Mouse (Mus musculus) liver, embryonic 13.5 days (tissue): ENCODE data around the gene Idh3g. TPM values are rescaled to one million over a fixed set of nuclear protein-coding genes. Genes with fewer than 3 reads are reported as not detected.

ENCODE experiments used
- ATAC-seq: fragments of 200-750 bp; cut with Nextera tagmentation; 2 replicates; pipeline ENCODE4 v1.8.0; 2017; ENCODE audit warnings: low read depth, mild to moderate bottlenecking, moderate number of reproducible peaks, moderate library complexity
- DNase-seq: peaks from one replicate; pipeline ENCODE4 v3.0.0; 2022
- H3K27ac ChIP-seq: fragments of 300-500 bp; sonication (generic); 2 replicates; pipeline ENCODE4 v1.5.1; 2015; ENCODE audit warnings: moderate library complexity, mild to moderate bottlenecking, inconsistent platforms
- H3K27me3 ChIP-seq: fragments of 300-500 bp; sonication (generic); 2 replicates; pipeline ENCODE4 v1.6.1; 2015; ENCODE audit warnings: mild to moderate bottlenecking, inconsistent platforms
- H3K36me3 ChIP-seq: fragments of 300-500 bp; sonication (generic); 2 replicates; pipeline ENCODE4 v1.6.1; 2015; ENCODE audit warnings: mild to moderate bottlenecking, inconsistent platforms
- H3K4me1 ChIP-seq: fragments of 300-500 bp; sonication (generic); replicated peaks from 2 replicates; pipeline ENCODE4 v1.6.1; 2015; ENCODE audit warnings: inconsistent platforms
- H3K4me2 ChIP-seq: fragments of 300-500 bp; sonication (generic); 2 replicates; pipeline ENCODE4 v1.6.1; 2015; ENCODE audit warnings: inconsistent platforms, mild to moderate bottlenecking, moderate library complexity
- H3K4me3 ChIP-seq: fragments of 300-500 bp; sonication (generic); replicated peaks from 2 replicates; pipeline ENCODE4 v1.5.1; 2015; ENCODE audit warnings: mild to moderate bottlenecking, inconsistent platforms
- H3K9ac ChIP-seq: fragments of 300-500 bp; sonication (generic); 2 replicates; pipeline ENCODE4 v1.6.1; 2015; ENCODE audit warnings: mild to moderate bottlenecking, inconsistent platforms
- H3K9me3 ChIP-seq: fragments of 300-500 bp; sonication (generic); replicated peaks from 2 replicates; pipeline ENCODE4 v1.6.1; 2016; ENCODE audit warnings: inconsistent platforms
- WGBS: fragments of 180-500 bp; shearing (Covaris S2); methylation state at CpG from one replicate; pipeline ENCODE4 v1.1.7; 2015; ENCODE audit not compliant: insufficient replicate concordance; 5-methylcytosine and 5-hydroxymethylcytosine counted together
- polyA plus RNA-seq: library from polyadenylated mRNA; unstranded; fragments of >200 nt; fragmentation: Nextera tagmentation; extraction: Ambion mirVana; gene quantifications from 2 replicates; pipeline ENCODE4 v1.2.1, GENCODE M21; 2015

Gene Idh3g
- polyA plus RNA-seq, 1 experiment from 2014 or later, result 131 TPM

GRCm38 (mm10) chrX:73793039-73793438 is 6.3 kb upstream of the Idh3g start:
- no peaks in the 10 kb centered on the region for H3K27me3 ChIP-seq
- H3K4me1 ChIP-seq, result peaks cover 11% of the 10 kb centered on the region
- no peaks in the 10 kb centered on the region; the same call in 1 of the 2 replicates for H3K9me3 ChIP-seq
- H3K27ac ChIP-seq, result no peak overlapping the region
- ATAC-seq (no peak), DNase-seq (no peak)
- H3K36me3 ChIP-seq, result peaks cover 28% of the 10 kb centered on the region
- H3K4me2 ChIP-seq, result no peak overlapping the region
- H3K4me3 ChIP-seq, result no peak overlapping the region
- H3K9ac ChIP-seq, result no peak overlapping the region

- no peak for ATAC-seq
- Histone ChIP-seq H3K27ac (no peak overlapping the region), H3K9me3 (no peaks in the 10 kb centered on the region; the same call in 1 of the 2 replicates), H3K36me3 (peaks cover 28% of the 10 kb centered on the region), H3K4me1 (peaks cover 24% of the 10 kb centered on the region), H3K4me3 (peak overlapping the region; percentile 72), H3K4me2 (peak overlapping the region; percentile 76), H3K27me3 (no peaks in the 10 kb centered on the region), H3K9ac (peak overlapping the region; percentile 84)
- no peak for DNase-seq
- 69% methylated on average over 1 of the region's 1 CpGs for WGBS
Observed at GRCm38 (mm10) chrX:73788501-73788900, 1.8 kb upstream of the Idh3g start.

- H3K4me1 ChIP-seq, result peaks cover 24% of the 10 kb centered on the region
- H3K9ac ChIP-seq, result peak overlapping the region; percentile 84
- H3K9me3 ChIP-seq, result no peaks in the 10 kb centered on the region; the same call in 1 of the 2 replicates
- WGBS, result 10% methylated on average over 21 of the region's 22 CpGs
- no peaks in the 10 kb centered on the region for H3K27me3 ChIP-seq
- peak overlapping the region; percentile 76 for H3K4me2 ChIP-seq
- H3K4me3 ChIP-seq, result peak overlapping the region; percentile 72
- peak overlapping the region; percentile 91 for H3K27ac ChIP-seq
- peaks cover 28% of the 10 kb centered on the region for H3K36me3 ChIP-seq
- peak; percentile 44 for ATAC-seq
- no peak for DNase-seq
Observed at GRCm38 (mm10) chrX:73787225-73787558, 495 bp upstream of the Idh3g start.

- peaks cover 24% of the 10 kb centered on the region for H3K4me1 ChIP-seq
- no peaks in the 10 kb centered on the region for H3K27me3 ChIP-seq
- peak overlapping the region; percentile 84 for H3K9ac ChIP-seq
- DNase-seq, result no peak
- peak overlapping the region; percentile 76 for H3K4me2 ChIP-seq
- H3K27ac ChIP-seq, result peak overlapping the region; percentile 91
- ATAC-seq, result no peak
- H3K4me3 ChIP-seq, result peak overlapping the region; percentile 72
- H3K36me3 ChIP-seq, result peaks cover 28% of the 10 kb centered on the region
- no peaks in the 10 kb centered on the region; the same call in 1 of the 2 replicates for H3K9me3 ChIP-seq
Observed at GRCm38 (mm10) chrX:73785666-73786065, 1.0 kb downstream of the Idh3g start.

GRCm38 (mm10) chrX:73782227-73782626 is 4.5 kb downstream of the Idh3g start:
- Histone ChIP-seq H3K9me3 (no peaks in the 10 kb centered on the region), H3K27ac (no peak overlapping the region), H3K27me3 (no peaks in the 10 kb centered on the region), H3K4me1 (peaks cover 11% of the 10 kb centered on the region), H3K4me2 (no peak overlapping the region), H3K9ac (no peak overlapping the region), H3K36me3 (peaks cover 40% of the 10 kb centered on the region), H3K4me3 (no peak overlapping the region)
- 73% methylated on average over 3 of the region's 3 CpGs for WGBS
- DNase-seq (no peak), ATAC-seq (no peak)

- H3K4me2 ChIP-seq, result no peak overlapping the region
- DNase-seq, result no peak
- H3K27ac ChIP-seq, result no peak overlapping the region
- H3K36me3 ChIP-seq, result peaks cover 24% of the 10 kb centered on the region
- H3K4me1 ChIP-seq, result no peaks in the 10 kb centered on the region
- H3K9me3 ChIP-seq, result no peaks in the 10 kb centered on the region
- H3K9ac ChIP-seq, result no peak overlapping the region
- 0 out of 2 replicates have a peak, but pooled peaks cover 3% of the 10 kb centered on the region for H3K27me3 ChIP-seq
- no peak for ATAC-seq
- WGBS, result 57% methylated on average over 10 of the region's 10 CpGs
- H3K4me3 ChIP-seq, result no peak overlapping the region
Observed at GRCm38 (mm10) chrX:73774802-73775483, 11.8 kb downstream of the Idh3g start.

- no peaks in the 10 kb centered on the region for H3K4me1 ChIP-seq
- no peaks in the 10 kb centered on the region for H3K9me3 ChIP-seq
- 39% methylated on average over 9 of the region's 9 CpGs for WGBS
- no peak within 1 kb of the TSS for H3K4me3 ChIP-seq
- no peak within 1 kb of the TSS for H3K4me2 ChIP-seq
- ATAC-seq, result no peak
- H3K27ac ChIP-seq, result no peak within 1 kb of the TSS
- H3K27me3 ChIP-seq, result 0 out of 2 replicates have a peak, but pooled peaks cover 3% of the 10 kb centered on the region
- H3K36me3 ChIP-seq, result peaks cover 17% of the 10 kb centered on the region
- H3K9ac ChIP-seq, result no peak within 1 kb of the TSS
- DNase-seq, result no peak
Observed at GRCm38 (mm10) chrX:73774168-73774760, 12.4 kb downstream of the Idh3g start, which contains the start of gene Srpk3. Gene Srpk3 (plus strand): TSS chrX:73774405.

- Histone ChIP-seq H3K9me3 (no peaks in the 10 kb centered on the region), H3K4me2 (no peak overlapping the region), H3K4me1 (no peaks in the 10 kb centered on the region), H3K4me3 (no peak overlapping the region), H3K9ac (no peak overlapping the region), H3K36me3 (no peaks in the 10 kb centered on the region), H3K27me3 (0 out of 2 replicates have a peak, but pooled peaks cover 3% of the 10 kb centered on the region), H3K27ac (no peak overlapping the region)
- DNase-seq (no peak), ATAC-seq (no peak)
- 59% methylated on average over 9 of the region's 9 CpGs for WGBS
Observed at GRCm38 (mm10) chrX:73767267-73767666, 19.4 kb downstream of the Idh3g start.

GRCm38 (mm10) chrX:73765311-73765710 is 21.4 kb downstream of the Idh3g start:
- no peak for DNase-seq
- Histone ChIP-seq H3K9me3 (no peaks in the 10 kb centered on the region), H3K36me3 (no peaks in the 10 kb centered on the region), H3K27me3 (no peaks in the 10 kb centered on the region), H3K4me3 (no peak overlapping the region), H3K4me2 (no peak overlapping the region), H3K27ac (no peak overlapping the region), H3K9ac (no peak overlapping the region), H3K4me1 (no peaks in the 10 kb centered on the region)
- ATAC-seq, result no peak
- WGBS, result 17% methylated on average over 1 of the region's 1 CpGs

GRCm38 (mm10) chrX:73758611-73759290 is 27.9 kb downstream of the Idh3g start:
- H3K4me1 ChIP-seq, result 0 out of 2 replicates have a peak, but pooled peaks cover 2% of the 10 kb centered on the region
- H3K4me2 ChIP-seq, result no peak overlapping the region
- H3K36me3 ChIP-seq, result no peaks in the 10 kb centered on the region
- DNase-seq, result no peak
- H3K4me3 ChIP-seq, result no peak overlapping the region
- no peaks in the 10 kb centered on the region for H3K9me3 ChIP-seq
- H3K9ac ChIP-seq, result no peak overlapping the region
- ATAC-seq, result no peak
- 69% methylated on average over 13 of the region's 13 CpGs for WGBS
- no peaks in the 10 kb centered on the region for H3K27me3 ChIP-seq
- H3K27ac ChIP-seq, result no peak overlapping the region

GRCm38 (mm10) chrX:73756334-73757140 is 30.2 kb downstream of the Idh3g start, which contains the start of gene Plxnb3:
Gene Plxnb3 (plus strand): TSS chrX:73757090.
- DNase-seq, result no peak
- H3K4me3 ChIP-seq, result no peak within 1 kb of the TSS
- no peak within 1 kb of the TSS for H3K4me2 ChIP-seq
- no peaks in the 10 kb centered on the region for H3K36me3 ChIP-seq
- no peak within 1 kb of the TSS for H3K9ac ChIP-seq
- no peaks in the 10 kb centered on the region for H3K27me3 ChIP-seq
- H3K27ac ChIP-seq, result no peak within 1 kb of the TSS
- ATAC-seq, result no peak
- no peaks in the 10 kb centered on the region for H3K9me3 ChIP-seq
- WGBS, result 73% methylated on average over 5 of the region's 5 CpGs
- H3K4me1 ChIP-seq, result 0 out of 2 replicates have a peak, but pooled peaks cover 2% of the 10 kb centered on the region
